Mouse (Mus musculus) regulatory T cell (primary cell): ENCODE results near the gene D3Ertd751e.

Experiments
- in situ Hi-C: fragments of 300-600 bp; cut with MboI, MseI; formaldehyde crosslinking; loops from one replicate; pipeline ENCODE4 v1.15.1; 2025; ENCODE audit warnings: high pct_unique_total_duplicates

The D3Ertd751e gene

DNA sequence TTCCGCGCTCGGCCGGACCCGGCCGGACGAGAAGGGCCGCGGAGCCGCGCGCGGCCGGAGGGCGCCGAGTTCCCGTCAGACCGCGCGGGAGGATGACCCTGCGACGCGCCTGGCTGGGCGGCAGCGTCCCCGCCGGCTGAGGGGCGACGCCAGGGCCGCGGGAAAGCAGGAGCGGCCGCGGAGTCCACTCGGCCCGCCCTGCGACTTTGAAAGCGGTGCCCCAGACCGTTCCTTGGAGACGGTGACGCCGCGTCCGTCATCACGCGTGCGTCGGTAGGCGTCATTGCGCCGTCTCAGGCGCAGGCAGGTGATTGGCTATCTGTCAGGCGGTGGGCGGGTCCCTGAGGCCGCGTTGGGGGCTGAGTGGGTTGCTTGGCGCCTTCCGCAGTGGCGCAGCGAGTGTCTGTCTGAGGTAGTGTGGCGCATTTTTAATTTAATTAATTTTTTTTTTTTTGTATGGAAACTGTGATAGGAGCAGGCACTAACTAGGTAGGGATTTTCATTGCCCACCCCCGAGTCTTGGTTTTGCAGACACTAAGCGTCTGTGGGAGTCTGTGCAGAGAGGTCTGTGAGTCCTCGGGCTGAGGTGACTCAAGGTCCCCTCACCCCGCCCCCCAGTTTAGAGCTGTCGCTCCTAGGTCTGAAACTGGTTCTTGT is at the start of gene D3Ertd751e, which contains the start of gene Sclt1:
D3Ertd751e (plus strand) TSS at position 334 of the 657 bp plus-strand sequence.
Sclt1 (minus strand) TSS at position 237 of the 657 bp plus-strand sequence.
- in situ Hi-C loops: no loop called here

DNA sequence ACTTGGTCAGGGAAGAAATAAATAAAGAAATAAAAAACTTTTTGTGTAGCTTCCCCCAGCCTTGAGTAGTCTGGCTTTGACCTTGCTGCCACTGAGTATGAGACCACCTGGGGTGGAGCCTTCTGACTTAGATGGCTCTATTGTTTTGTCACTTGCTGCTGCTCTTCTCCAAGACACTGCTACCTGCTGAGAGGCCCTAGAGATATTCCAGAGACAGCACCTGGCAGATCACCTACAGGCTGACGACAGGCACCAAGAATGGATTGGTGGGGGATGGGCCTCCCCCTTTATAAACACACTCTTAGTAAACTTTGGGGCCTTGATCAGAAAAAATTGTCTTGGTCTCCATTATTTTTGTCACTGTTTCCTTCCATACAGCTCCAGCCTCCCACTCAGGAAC is 46.7 kb upstream of the D3Ertd751e start:
- in situ Hi-C loops: no loop called here

DNA sequence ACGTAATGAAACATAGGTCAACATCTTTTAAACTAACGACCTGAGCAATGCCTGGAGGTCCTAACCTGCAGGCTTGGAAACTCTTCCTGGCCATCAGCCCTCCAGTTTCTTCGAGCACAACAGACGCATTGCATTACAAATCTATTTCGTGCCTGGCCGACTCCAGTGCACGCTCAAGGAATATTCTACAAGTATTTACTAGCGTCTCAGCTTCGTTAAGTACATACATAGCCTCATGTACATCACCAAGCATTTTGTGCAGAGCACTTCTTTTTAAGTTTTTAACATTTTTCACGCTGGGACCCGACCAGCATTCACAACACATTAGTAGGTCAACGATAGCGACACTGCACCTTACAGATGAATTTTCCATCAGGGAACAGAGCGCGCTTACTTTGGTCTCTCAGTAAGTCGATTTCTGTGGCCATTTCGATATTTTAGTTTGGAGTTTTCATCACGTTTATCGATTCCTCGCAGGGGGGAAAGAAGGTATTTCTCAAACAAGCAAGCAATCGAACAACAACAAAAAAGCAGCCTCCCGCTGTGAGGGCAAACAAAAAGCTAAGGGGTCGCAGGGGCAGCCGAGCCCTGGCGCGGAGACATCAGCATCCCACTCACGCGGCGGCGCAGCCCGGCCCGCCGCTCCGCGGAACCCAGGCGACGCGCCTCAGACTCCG is 672 bp upstream of the D3Ertd751e start:
- in situ Hi-C loops: no loop called here

DNA sequence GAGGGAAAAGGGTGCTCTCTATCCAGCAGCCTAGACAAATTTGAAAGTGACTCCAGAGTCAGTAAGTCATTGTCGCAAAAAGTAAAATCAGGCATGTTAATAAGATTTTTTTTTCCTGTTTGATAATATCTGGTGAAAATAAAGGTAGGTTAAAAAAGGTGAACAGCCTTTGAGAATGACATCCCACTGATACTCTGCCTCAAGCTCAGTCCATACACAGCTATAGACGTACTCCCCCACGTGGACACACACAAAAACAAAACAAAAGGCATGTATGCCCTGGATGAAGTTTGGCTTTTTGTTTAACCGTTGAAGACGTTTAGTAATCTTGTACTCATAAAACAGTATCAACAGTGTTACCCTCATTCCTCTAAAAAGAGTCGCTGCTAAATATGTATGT is 1.0 kb downstream of the D3Ertd751e start:
- in situ Hi-C loops: no loop called here

DNA sequence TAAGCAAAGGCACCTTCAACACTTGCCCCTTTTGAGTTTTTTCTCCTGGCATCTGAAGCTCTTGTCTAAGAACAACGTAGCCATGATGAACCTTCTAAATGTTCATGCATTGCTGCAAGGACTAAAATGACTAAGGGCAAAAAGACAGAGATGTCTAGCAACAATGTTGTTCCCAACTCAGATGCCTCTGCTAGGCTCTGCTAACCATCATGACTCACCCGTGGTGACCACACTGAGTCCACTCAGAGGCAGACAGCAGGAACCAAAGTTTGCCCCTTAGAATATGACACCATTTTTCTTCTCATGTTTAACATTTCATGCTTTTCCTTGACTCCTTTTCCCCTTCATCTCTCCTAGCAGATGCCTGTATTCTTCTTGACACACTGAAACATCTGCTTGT is 12.1 kb downstream of the D3Ertd751e start:
- in situ Hi-C loops: no loop called here

DNA sequence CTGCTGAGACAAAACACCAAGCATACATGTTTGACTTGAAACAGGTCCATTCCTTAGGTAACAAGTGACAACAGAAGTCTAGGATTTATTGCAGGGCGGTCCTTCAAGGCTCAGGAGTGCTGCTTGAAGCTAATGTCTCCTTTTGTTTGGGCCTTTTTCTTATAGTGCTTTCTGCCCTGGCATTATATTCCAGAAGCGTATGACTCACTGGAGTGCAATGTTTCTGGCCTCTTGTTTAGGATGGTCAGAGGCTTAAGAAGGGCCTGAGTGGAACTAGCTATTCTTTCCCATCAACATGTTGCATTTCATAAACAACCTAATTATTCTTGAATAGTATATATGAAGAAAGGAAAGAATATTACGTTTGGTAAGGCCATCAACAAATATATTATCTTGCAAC is 19.7 kb downstream of the D3Ertd751e start:
- in situ Hi-C loops: no loop called here

DNA sequence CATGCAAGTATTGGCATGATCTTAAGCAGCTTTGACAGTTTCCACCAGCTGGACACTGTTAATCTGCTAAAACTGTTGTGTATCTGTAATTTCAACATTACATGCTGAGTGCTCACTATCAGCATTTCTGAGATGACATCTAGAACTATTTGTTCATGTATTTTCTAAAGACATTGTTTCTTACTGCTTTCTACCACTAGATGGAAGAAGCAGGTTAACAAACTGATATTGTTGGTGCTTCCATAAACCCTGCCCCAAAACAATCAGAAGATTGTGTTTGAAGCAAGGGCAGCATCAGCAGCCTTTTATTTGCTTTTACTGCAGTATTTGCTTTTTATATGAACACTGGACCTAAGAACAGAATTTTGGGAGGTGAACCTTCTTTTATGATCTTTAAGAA is 70.0 kb downstream of the D3Ertd751e start:
- in situ Hi-C loops: no loop called here
